In genomic region chr2:9386566-9386965, GRCm38 (mm10) we compare ENCODE assay signal across 17 mouse cellular contexts.
DNase-seq lines count a peak whose midpoint lies in the region; ATAC-seq and TF ChIP-seq lines count a peak whose summit lies in the region.
"Had no signal": no experiment of that assay in that cellular context is flagged by ENCODE, and none has a peak within 500 bp of the region (broad histone marks: within the 10 kb centered on the region; RNA-seq: fewer than 3 reads in every experiment).

No protein-coding gene starts in this region.

- H3K27ac ChIP-seq in hindbrain, embryonic 15.5 days (replicated peaks), result no peak overlapping the region
- H3K27ac ChIP-seq in hindbrain, embryonic 16.5 days (ENCODE audit: low read depth, low read length), result no peak overlapping the region
- no peak overlapping the region for H3K27ac ChIP-seq in forebrain, postnatal 0 days (ENCODE audit: low read depth, low read length)
- H3K27ac ChIP-seq: embryonic facial prominence, embryonic 10.5 days; heart, adult 2 months; heart, embryonic 15.5 days; hindbrain, embryonic 14.5 days had no signal

- no peaks in the 10 kb centered on the region for H3K36me3 ChIP-seq in hindbrain, embryonic 15.5 days
- no peaks in the 10 kb centered on the region for H3K36me3 ChIP-seq in hindbrain, embryonic 16.5 days (ENCODE audit: control insufficient read depth, insufficient read depth, low read length)
- H3K36me3 ChIP-seq in forebrain, postnatal 0 days (ENCODE audit: insufficient read depth), result no peaks in the 10 kb centered on the region
- H3K36me3 ChIP-seq: embryonic facial prominence, embryonic 10.5 days; heart, embryonic 15.5 days had no signal

- no peaks in the 10 kb centered on the region for H3K27me3 ChIP-seq in hindbrain, embryonic 15.5 days
- no peaks in the 10 kb centered on the region for H3K27me3 ChIP-seq in hindbrain, embryonic 16.5 days (replicated peaks; ENCODE audit: control insufficient read depth, insufficient read depth, low read length)
- no peaks in the 10 kb centered on the region for H3K27me3 ChIP-seq in forebrain, postnatal 0 days (ENCODE audit: insufficient read depth, low read length)
- H3K27me3 ChIP-seq: heart, embryonic 15.5 days had no signal

- no peak for TF ChIP-seq CTCF in forebrain, postnatal 0 days (IDR thresholded peaks at IDR 0.05; ENCODE audit: low read depth)

- DNase-seq in cerebellum, postnatal 14 days, result peak; percentile 2 to 25
- no peak for DNase-seq in cerebellum, adult 18-20 months
- peak; percentile 1 for DNase-seq in brain, adult 2 months (ENCODE audit: low read depth, low spot score)
- peak; percentile 6 for DNase-seq in forebrain, postnatal 0 days
- no peak for DNase-seq in layer of hippocampus, postnatal 14 days (ENCODE audit: low spot score in 2 of 2)
- DNase-seq: adrenal gland, postnatal 14 days; cerebellum, adult 9-10 months; gastrocnemius, postnatal 14 days; heart, adult 2 months; heart, postnatal 14 days; kidney, adult 11 months had no signal

- 0 out of 2 replicates have a peak, but pooled peaks have one; percentile 23 for ATAC-seq in hindbrain, embryonic 15.5 days (ENCODE audit: low FRiP score, low read depth)
- ATAC-seq in hindbrain, embryonic 16.5 days, result no peak
- ATAC-seq in forebrain, postnatal 0 days, result no peak

- H3K4me1 ChIP-seq in hindbrain, embryonic 15.5 days (replicated peaks), result no peaks in the 10 kb centered on the region
- no peaks in the 10 kb centered on the region for H3K4me1 ChIP-seq in hindbrain, embryonic 16.5 days (ENCODE audit: control insufficient read depth, insufficient read depth, low read depth, low read length)
- no peaks in the 10 kb centered on the region for H3K4me1 ChIP-seq in forebrain, postnatal 0 days (ENCODE audit: insufficient read depth)
- H3K4me1 ChIP-seq: embryonic facial prominence, embryonic 10.5 days; heart, embryonic 15.5 days had no signal

- H3K4me2 ChIP-seq in hindbrain, embryonic 15.5 days, result no peak overlapping the region
- no peak overlapping the region for H3K4me2 ChIP-seq in hindbrain, embryonic 16.5 days (ENCODE audit: low read length)
- H3K4me2 ChIP-seq in forebrain, postnatal 0 days (ENCODE audit: low read depth), result no peak overlapping the region
- H3K4me2 ChIP-seq: heart, embryonic 11.5 days; heart, embryonic 15.5 days; hindbrain, embryonic 14.5 days had no signal

- H3K9ac ChIP-seq in hindbrain, embryonic 15.5 days, result no peak overlapping the region
- no peak overlapping the region for H3K9ac ChIP-seq in hindbrain, embryonic 16.5 days (ENCODE audit: low read depth, low read length)
- no peak overlapping the region for H3K9ac ChIP-seq in forebrain, postnatal 0 days
- H3K9ac ChIP-seq: heart, embryonic 15.5 days; hindbrain, embryonic 14.5 days had no signal

- 34% methylated on average over 2 of the region's 2 CpGs for WGBS in hindbrain, embryonic 15.5 days
- WGBS in hindbrain, embryonic 16.5 days, result 33% methylated on average over 2 of the region's 2 CpGs
- 18% methylated on average over 2 of the region's 2 CpGs for WGBS in forebrain, postnatal 0 days

- no peak overlapping the region for H3K4me3 ChIP-seq in hindbrain, embryonic 15.5 days
- no peak overlapping the region for H3K4me3 ChIP-seq in hindbrain, embryonic 16.5 days (ENCODE audit: low read length)
- no peak overlapping the region for H3K4me3 ChIP-seq in forebrain, postnatal 0 days (ENCODE audit: low read depth, low read length)
- H3K4me3 ChIP-seq: embryonic facial prominence, embryonic 10.5 days; heart, adult 2 months; heart, embryonic 15.5 days had no signal

- H3K9me3 ChIP-seq in hindbrain, embryonic 15.5 days, result no peaks in the 10 kb centered on the region
- H3K9me3 ChIP-seq in hindbrain, embryonic 16.5 days (ENCODE audit: control insufficient read depth, low read length), result no peaks in the 10 kb centered on the region
- H3K9me3 ChIP-seq in forebrain, postnatal 0 days (ENCODE audit: low read length), result no peaks in the 10 kb centered on the region
- H3K9me3 ChIP-seq: embryonic facial prominence, embryonic 10.5 days; heart, embryonic 15.5 days had no signal

Comparison
In these comparisons a context has a peak if more than half of its experiments do, and no peak if none do; other contexts are left out.
1. DNase-seq: peak in cerebellum, postnatal 14 days (2 of 2), brain, adult 2 months (single experiment) and forebrain, postnatal 0 days (single experiment); none in cerebellum, adult 18-20 months (0 of 2) and layer of hippocampus, postnatal 14 days (0 of 2).